Mouse (Mus musculus) midbrain, embryonic 16.5 days (tissue): ENCODE measurements around the gene P2ry2. TPM values are rescaled to one million over a fixed set of nuclear protein-coding genes. Genes with fewer than 3 reads are reported as not detected.

ENCODE experiments used
- ATAC-seq: fragments of 200-750 bp; cut with Nextera tagmentation; 2 replicates; pipeline ENCODE4 v1.8.0; 2017; ENCODE audit warnings: moderate TSS enrichment
- H3K27ac ChIP-seq: fragments of 300-500 bp; sonication (generic); 2 replicates; pipeline ENCODE4 v1.5.1; 2014; ENCODE audit warnings: mild to moderate bottlenecking, low read length, mixed read lengths
- H3K27me3 ChIP-seq: fragments of 300-500 bp; sonication (generic); 2 replicates; pipeline ENCODE4 v1.6.1; 2014; ENCODE audit warnings: low read depth, low read length, mixed read lengths; ENCODE audit not compliant: control insufficient read depth, insufficient read depth
- H3K36me3 ChIP-seq: fragments of 300-500 bp; sonication (generic); 2 replicates; pipeline ENCODE4 v1.6.1; 2014; ENCODE audit warnings: mild to moderate bottlenecking, low read length, moderate library complexity, mixed read lengths; ENCODE audit not compliant: control insufficient read depth, insufficient read depth
- H3K4me1 ChIP-seq: fragments of 300-500 bp; sonication (generic); 2 replicates; pipeline ENCODE4 v1.6.1; 2014; ENCODE audit warnings: mild to moderate bottlenecking, low read length, mixed read lengths; ENCODE audit not compliant: control insufficient read depth, insufficient read depth
- H3K4me2 ChIP-seq: fragments of 300-500 bp; sonication (generic); 2 replicates; pipeline ENCODE4 v1.6.1; 2014; ENCODE audit warnings: mild to moderate bottlenecking, low read length, mixed read lengths
- H3K4me3 ChIP-seq: fragments of 300-500 bp; sonication (generic); 2 replicates; pipeline ENCODE4 v1.5.1; 2014; ENCODE audit warnings: low read depth, mild to moderate bottlenecking, low read length, moderate library complexity, mixed read lengths
- H3K9ac ChIP-seq: fragments of 300-500 bp; sonication (generic); 2 replicates; pipeline ENCODE4 v1.6.1; 2014; ENCODE audit warnings: low read depth, low read length, mixed read lengths
- H3K9me3 ChIP-seq: fragments of 300-500 bp; sonication (generic); replicated peaks from 2 replicates; pipeline ENCODE4 v1.6.1; 2014; ENCODE audit warnings: mild to moderate bottlenecking, low read length, mixed read lengths; ENCODE audit not compliant: control insufficient read depth, poor library complexity, severe bottlenecking
- WGBS: fragments of 180-500 bp; shearing (Covaris S2); extraction: QIAGEN DNeasy Blood & Tissue Kit; methylation state at CpG from one replicate; pipeline ENCODE4 v1.1.7; 2014; 5-methylcytosine and 5-hydroxymethylcytosine counted together
- polyA plus RNA-seq: library from polyadenylated mRNA; unstranded; fragments of >200 nt; fragmentation: Nextera tagmentation; extraction: Ambion mirVana; gene quantifications from 2 replicates; pipeline ENCODE4 v1.2.1, GENCODE M21; 2015

Gene P2ry2
- polyA plus RNA-seq, 1 experiment from 2014 or later: 0.21 TPM

DNA sequence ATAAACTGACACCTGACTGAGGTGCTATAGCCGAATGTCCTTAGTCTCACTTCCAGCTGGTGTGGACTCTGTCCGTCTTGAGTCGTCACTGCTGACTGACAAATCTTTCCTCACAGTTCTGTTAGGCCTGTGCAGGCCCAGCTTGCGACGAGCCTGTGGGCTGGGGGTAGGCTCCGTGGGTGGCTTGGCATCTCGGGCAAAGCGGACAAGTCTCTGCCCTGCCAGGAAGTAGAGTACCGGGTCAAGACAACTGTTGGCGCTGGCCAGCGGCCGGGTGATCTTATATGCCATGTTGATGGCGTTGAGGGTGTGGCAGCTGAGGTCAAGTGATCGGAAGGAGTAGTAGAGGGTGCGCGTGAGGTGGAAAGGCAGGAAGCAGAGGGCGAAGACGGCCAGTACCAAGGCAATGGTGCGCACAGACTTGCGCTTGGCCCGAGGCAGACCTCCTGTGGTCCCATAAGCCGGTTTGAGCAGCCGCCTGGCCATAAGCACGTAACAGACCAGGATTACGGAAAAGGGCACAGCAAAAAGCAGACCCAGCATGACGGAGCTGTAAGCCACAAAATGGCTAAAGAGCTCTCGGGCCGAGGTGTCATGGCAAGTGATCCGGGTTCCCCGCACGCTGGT, 14.6 kb downstream of the P2ry2 start:
- Histone ChIP-seq H3K4me1 (no peaks in the 10 kb centered on the region), H3K9ac (no peak overlapping the region), H3K4me3 (no peak overlapping the region), H3K27ac (no peak overlapping the region), H3K4me2 (no peak overlapping the region), H3K27me3 (no peaks in the 10 kb centered on the region), H3K9me3 (no peaks in the 10 kb centered on the region), H3K36me3 (no peaks in the 10 kb centered on the region)
- ATAC-seq: no peak
- WGBS: 85% methylated on average over 31 of the region's 31 CpGs

GRCm38 (mm10) chr7:100997215-100997614, 15.5 kb downstream of the P2ry2 start:
- H3K4me2 ChIP-seq: no peak overlapping the region
- no peak overlapping the region for H3K4me3 ChIP-seq
- H3K27me3 ChIP-seq: no peaks in the 10 kb centered on the region
- H3K4me1 ChIP-seq: no peaks in the 10 kb centered on the region
- H3K9me3 ChIP-seq: no peaks in the 10 kb centered on the region
- H3K36me3 ChIP-seq: no peaks in the 10 kb centered on the region
- H3K27ac ChIP-seq: no peak overlapping the region
- no peak overlapping the region for H3K9ac ChIP-seq
- WGBS: 59% methylated on average over 1 of the region's 1 CpGs
- no peak for ATAC-seq

DNA sequence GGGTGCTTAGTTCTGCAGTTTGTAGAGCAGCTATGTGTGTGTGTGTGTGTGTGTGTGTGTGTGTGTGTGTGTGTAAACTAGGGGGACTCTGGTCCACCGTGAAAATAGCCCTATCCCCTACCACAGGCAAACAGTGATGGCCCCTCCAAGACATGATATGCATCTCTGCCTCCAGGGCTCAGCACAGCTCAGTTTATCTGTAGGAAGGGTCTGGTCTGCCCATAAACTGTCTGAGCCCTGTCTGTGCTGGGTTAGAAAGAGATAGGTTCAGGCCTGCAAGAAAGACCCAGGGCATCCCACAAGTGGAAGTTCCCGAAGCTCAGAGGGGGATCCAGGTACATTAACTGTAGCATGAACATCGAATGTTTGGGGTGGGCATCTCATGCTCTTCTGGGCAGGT, 16.7 kb downstream of the P2ry2 start:
- no peak for ATAC-seq

DNA sequence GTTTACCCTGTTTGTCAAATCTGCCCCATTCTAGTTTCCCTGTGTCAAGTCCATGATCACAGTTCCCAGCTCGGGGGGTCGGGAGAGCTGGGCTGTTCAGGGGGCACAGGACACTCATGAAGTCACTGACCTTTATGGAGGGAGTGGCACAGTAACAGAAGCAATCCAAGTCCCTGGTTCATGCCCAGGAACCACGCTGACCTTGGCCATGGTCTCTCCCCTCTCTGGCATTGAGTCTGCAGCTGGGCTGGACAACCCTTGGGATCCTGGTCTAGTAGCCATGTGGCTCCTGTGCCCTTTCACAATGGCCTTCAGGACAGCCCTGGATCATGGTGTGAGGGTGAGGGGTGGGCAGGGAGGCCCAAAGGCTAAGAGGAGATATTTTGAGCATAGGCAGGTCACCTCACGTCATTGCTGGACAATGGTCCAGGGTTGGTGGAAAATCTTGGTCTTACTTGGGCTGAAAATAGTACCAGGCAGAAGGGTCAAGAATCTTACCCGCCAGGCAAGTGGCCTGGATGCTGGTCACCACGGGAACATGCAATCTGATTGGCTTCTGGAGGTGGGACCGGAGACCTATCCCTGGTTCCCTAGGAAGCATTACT, 17.3 kb downstream of the P2ry2 start:
- Histone ChIP-seq H3K9ac (no peak overlapping the region), H3K4me1 (no peaks in the 10 kb centered on the region), H3K4me3 (no peak overlapping the region), H3K36me3 (no peaks in the 10 kb centered on the region), H3K27ac (no peak overlapping the region), H3K9me3 (no peaks in the 10 kb centered on the region), H3K4me2 (no peak overlapping the region), H3K27me3 (no peaks in the 10 kb centered on the region)
- ATAC-seq: no peak
- 86% methylated on average over 7 of the region's 7 CpGs for WGBS

More for the DNA sequence above, 16.7 kb downstream of the P2ry2 start:
- no peaks in the 10 kb centered on the region for H3K9me3 ChIP-seq
- no peak overlapping the region for H3K9ac ChIP-seq
- no peak overlapping the region for H3K4me2 ChIP-seq
- no peak overlapping the region for H3K4me3 ChIP-seq
- H3K4me1 ChIP-seq: no peaks in the 10 kb centered on the region
- 83% methylated on average over 3 of the region's 3 CpGs for WGBS
- no peaks in the 10 kb centered on the region for H3K36me3 ChIP-seq
- no peak overlapping the region for H3K27ac ChIP-seq
- no peaks in the 10 kb centered on the region for H3K27me3 ChIP-seq

GRCm38 (mm10) chr7:100993166-100993565, 19.5 kb downstream of the P2ry2 start:
- no peaks in the 10 kb centered on the region for H3K36me3 ChIP-seq
- no peaks in the 10 kb centered on the region for H3K4me1 ChIP-seq
- no peaks in the 10 kb centered on the region for H3K27me3 ChIP-seq
- H3K9ac ChIP-seq: no peak overlapping the region
- no peak overlapping the region for H3K4me3 ChIP-seq
- H3K9me3 ChIP-seq: no peaks in the 10 kb centered on the region
- H3K27ac ChIP-seq: no peak overlapping the region
- H3K4me2 ChIP-seq: no peak overlapping the region
- 44% methylated on average over 4 of the region's 4 CpGs for WGBS
- ATAC-seq: no peak

- Histone ChIP-seq H3K27ac (no peak overlapping the region), H3K27me3 (no peaks in the 10 kb centered on the region), H3K36me3 (no peaks in the 10 kb centered on the region), H3K9me3 (no peaks in the 10 kb centered on the region), H3K4me3 (no peak overlapping the region), H3K9ac (no peak overlapping the region), H3K4me2 (no peak overlapping the region), H3K4me1 (no peaks in the 10 kb centered on the region)
- WGBS: 93% methylated on average over 3 of the region's 3 CpGs
- ATAC-seq: no peak
These were observed 20.7 kb downstream of the P2ry2 start for GRCm38 (mm10) chr7:100991972-100992371.

DNA sequence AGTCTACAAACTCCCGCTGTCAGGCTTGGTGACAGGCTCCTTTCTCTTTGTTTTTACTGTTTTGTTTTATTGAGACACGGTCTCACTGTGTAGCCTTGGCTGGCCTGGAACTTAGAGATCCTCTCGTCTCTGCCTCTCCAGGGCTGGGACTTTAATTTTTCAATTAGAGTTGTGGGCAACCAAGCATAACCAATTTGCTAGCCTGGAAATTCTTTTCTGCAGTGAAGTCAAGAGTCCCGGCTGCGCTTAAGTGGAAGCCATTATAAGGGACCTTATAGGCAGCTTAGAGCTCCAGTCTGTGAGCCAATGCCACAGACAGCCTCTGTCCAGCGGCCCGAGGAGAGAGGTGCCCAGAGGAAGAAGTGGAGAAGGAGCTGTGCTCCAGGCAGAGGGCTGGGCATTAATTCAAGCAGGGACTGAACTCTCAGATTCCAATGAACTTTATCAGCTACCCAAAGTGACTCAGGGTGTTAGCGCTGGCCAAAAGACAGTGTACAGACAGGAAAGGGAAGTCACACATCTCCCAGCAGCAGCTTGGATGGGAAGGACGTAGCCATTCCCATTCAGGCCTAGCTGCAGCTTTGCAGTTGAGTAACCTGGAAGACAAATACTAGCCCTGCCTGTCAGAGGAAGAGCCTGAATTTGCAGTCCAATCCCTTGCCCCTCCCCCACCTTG, 21.9 kb downstream of the P2ry2 start:
- no peak overlapping the region for H3K4me3 ChIP-seq
- ATAC-seq: no peak
- 33% methylated on average over 9 of the region's 9 CpGs for WGBS

DNA sequence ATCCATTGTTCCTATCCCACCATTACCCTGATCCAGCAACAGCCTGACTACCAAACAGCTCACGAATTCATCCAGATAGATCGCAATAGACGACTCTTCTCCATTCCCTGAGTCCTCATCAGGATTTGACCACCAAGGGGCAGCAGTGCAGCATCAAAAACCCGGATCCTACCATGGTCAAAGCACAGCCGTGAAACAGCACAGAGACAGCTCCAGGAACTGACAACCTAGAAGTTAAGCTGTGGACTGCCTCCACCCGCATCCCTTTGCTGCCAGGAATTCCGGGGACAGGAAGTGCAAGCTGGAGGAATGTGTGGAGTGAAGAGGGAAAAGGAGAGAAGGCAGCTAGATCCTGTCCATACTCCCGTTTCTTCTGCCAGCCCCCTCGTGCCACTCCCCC, 24.6 kb downstream of the P2ry2 start:
- Histone ChIP-seq H3K4me1 (peaks cover 3% of the 10 kb centered on the region; the same call in 1 of the 2 replicates), H3K36me3 (no peaks in the 10 kb centered on the region), H3K9me3 (no peaks in the 10 kb centered on the region), H3K4me2 (no peak overlapping the region), H3K4me3 (no peak overlapping the region), H3K9ac (no peak overlapping the region), H3K27me3 (no peaks in the 10 kb centered on the region), H3K27ac (no peak overlapping the region)
- peak; percentile 70; the same call in 1 of the 2 replicates for ATAC-seq
- WGBS: 25% methylated on average over 9 of the region's 9 CpGs

More for the DNA sequence above, 21.9 kb downstream of the P2ry2 start:
- no peaks in the 10 kb centered on the region for H3K4me1 ChIP-seq
- no peaks in the 10 kb centered on the region for H3K27me3 ChIP-seq
- H3K27ac ChIP-seq: no peak overlapping the region
- H3K9ac ChIP-seq: no peak overlapping the region
- no peaks in the 10 kb centered on the region for H3K9me3 ChIP-seq
- no peak overlapping the region for H3K4me2 ChIP-seq
- no peaks in the 10 kb centered on the region for H3K36me3 ChIP-seq
